Mouse (Mus musculus) intestine, postnatal 0 days (tissue): ENCODE measurements around the gene Muc4. TPM values are rescaled to one million over a fixed set of nuclear protein-coding genes. Genes with fewer than 3 reads are reported as not detected.
A peak's percentile ranks its signal among the peaks of the same experiment; 100 is the strongest.

Source experiments
- ATAC-seq: fragments of 200-750 bp; cut with Nextera tagmentation; 2 replicates; pipeline ENCODE4 v1.8.0; 2017; ENCODE audit warnings: mild to moderate bottlenecking, moderate TSS enrichment, moderate library complexity
- H3K27ac ChIP-seq: fragments of 300-500 bp; sonication (generic); 2 replicates; pipeline ENCODE4 v1.5.1; 2014; ENCODE audit warnings: mild to moderate bottlenecking, low read depth, low read length, moderate library complexity
- H3K27me3 ChIP-seq: fragments of 300-500 bp; sonication (generic); replicated peaks from 2 replicates; pipeline ENCODE4 v1.6.1; 2014; ENCODE audit warnings: low read length, mixed read lengths; ENCODE audit not compliant: control insufficient read depth, insufficient read depth
- H3K36me3 ChIP-seq: fragments of 300-500 bp; sonication (generic); 2 replicates; pipeline ENCODE4 v1.6.1; 2014; ENCODE audit warnings: mild to moderate bottlenecking, moderate library complexity; ENCODE audit not compliant: control insufficient read depth, insufficient read depth
- H3K4me1 ChIP-seq: fragments of 300-500 bp; sonication (generic); replicated peaks from 2 replicates; pipeline ENCODE4 v1.6.1; 2014; ENCODE audit warnings: antibody characterized with exemption, low read length, mixed read lengths; ENCODE audit not compliant: control insufficient read depth, insufficient read depth
- H3K4me2 ChIP-seq: fragments of 300-500 bp; sonication (generic); replicated peaks from 2 replicates; pipeline ENCODE4 v1.6.1; 2014; ENCODE audit warnings: low read depth, mild to moderate bottlenecking, moderate library complexity
- H3K4me3 ChIP-seq: fragments of 300-500 bp; sonication (generic); 2 replicates; pipeline ENCODE4 v1.5.1; 2014; ENCODE audit warnings: low read depth, low read length
- H3K9ac ChIP-seq: fragments of 300-500 bp; sonication (generic); 2 replicates; pipeline ENCODE4 v1.6.1; 2014; ENCODE audit warnings: mild to moderate bottlenecking, low read depth, low read length
- H3K9me3 ChIP-seq: fragments of 300-500 bp; sonication (generic); 2 replicates; pipeline ENCODE4 v1.6.1; 2016; ENCODE audit warnings: mixed run types; ENCODE audit not compliant: control insufficient read depth
- CTCF ChIP-seq: sonication (generic); IDR thresholded peaks from 2 replicates; pipeline ENCODE4 v1.5.1; 2016; ENCODE audit warnings: low read depth, mild to moderate bottlenecking, control low read depth, antibody characterized with exemption, moderate library complexity
- WGBS: fragments of 180-500 bp; shearing (Covaris S2); extraction: QIAGEN DNeasy Blood & Tissue Kit; methylation state at CpG from one replicate; pipeline ENCODE4 v1.1.7; 2014; 5-methylcytosine and 5-hydroxymethylcytosine counted together
- polyA plus RNA-seq: library from polyadenylated mRNA; unstranded; fragments of >200 nt; fragmentation: Nextera tagmentation; extraction: Ambion mirVana; gene quantifications from 2 replicates; pipeline ENCODE4 v1.2.1, GENCODE M21; 2015

The Muc4 gene
- polyA plus RNA-seq, 1 experiment from 2014 or later: 0.95 TPM

DNA sequence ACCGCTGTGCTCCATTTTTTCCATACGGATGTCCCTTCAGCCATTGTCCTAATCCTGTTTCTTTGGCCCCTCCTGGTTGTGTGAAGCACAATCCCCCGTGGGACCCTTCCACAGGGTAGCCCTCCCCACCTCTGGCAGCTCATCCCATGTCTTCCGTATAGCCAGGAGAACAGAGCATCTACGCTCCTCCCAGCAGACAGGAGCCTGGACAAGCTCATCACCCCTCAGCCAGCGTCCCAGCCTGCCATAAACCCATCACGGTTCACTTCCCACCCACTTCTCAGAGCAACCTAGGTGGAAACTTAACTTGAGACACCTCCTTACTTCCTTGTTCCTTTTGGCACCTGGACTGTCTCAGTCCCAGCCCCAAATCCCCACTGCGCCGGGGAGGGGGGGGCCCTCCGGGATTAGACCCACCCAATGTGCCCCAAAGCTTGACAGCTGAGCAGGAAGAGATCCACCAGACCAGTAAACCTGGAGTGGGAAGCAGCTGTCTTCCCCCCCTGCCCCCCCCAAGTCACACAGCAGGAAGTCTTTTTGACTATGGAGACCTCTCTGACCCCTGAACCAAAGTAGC, 27.1 kb upstream of the Muc4 start:
- no peaks in the 10 kb centered on the region for H3K27me3 ChIP-seq
- TF ChIP-seq CTCF: no peak
- 30% methylated on average over 10 of the region's 10 CpGs for WGBS
- peak overlapping the region; percentile 44 for H3K4me2 ChIP-seq
- no peaks in the 10 kb centered on the region for H3K9me3 ChIP-seq
- H3K4me1 ChIP-seq: peaks cover 12% of the 10 kb centered on the region; the same call in 1 of the 2 replicates
- H3K9ac ChIP-seq: no peak overlapping the region
- H3K4me3 ChIP-seq: 0 out of 2 replicates have a peak overlapping the region, but pooled peaks have one; percentile 5
- ATAC-seq: peak; percentile 37
- H3K36me3 ChIP-seq: no peaks in the 10 kb centered on the region
- H3K27ac ChIP-seq: peak overlapping the region; percentile 80

DNA sequence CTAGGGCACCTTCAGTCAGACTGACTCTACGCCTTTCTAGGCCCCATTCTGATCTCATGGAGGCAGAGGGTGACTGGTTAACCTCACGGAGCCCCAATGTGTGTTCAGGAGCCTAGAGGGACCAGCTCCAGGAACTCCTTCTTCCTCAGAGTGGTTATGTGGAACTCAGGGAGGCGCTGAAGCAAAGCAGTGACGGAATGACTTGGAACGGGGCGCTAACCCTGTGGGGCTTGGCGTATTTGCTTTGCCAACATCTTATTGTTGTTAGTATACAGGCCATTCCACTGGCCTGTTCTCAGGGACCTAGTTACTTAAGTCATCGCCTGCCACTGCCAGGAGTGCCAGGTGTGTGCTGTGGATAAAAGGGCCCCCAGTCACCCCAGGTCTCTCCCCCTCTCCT, 26.6 kb upstream of the Muc4 start:
- H3K9ac ChIP-seq: no peak overlapping the region
- peaks cover 11% of the 10 kb centered on the region; the same call in 1 of the 2 replicates for H3K4me1 ChIP-seq
- H3K4me3 ChIP-seq: no peak overlapping the region
- H3K36me3 ChIP-seq: no peaks in the 10 kb centered on the region
- H3K4me2 ChIP-seq: no peak overlapping the region
- peak overlapping the region; percentile 54; the same call in 1 of the 2 replicates for H3K27ac ChIP-seq
- H3K27me3 ChIP-seq: no peaks in the 10 kb centered on the region
- ATAC-seq: no peak
- 87% methylated on average over 8 of the region's 8 CpGs for WGBS
- TF ChIP-seq CTCF: no peak
- no peaks in the 10 kb centered on the region for H3K9me3 ChIP-seq

DNA sequence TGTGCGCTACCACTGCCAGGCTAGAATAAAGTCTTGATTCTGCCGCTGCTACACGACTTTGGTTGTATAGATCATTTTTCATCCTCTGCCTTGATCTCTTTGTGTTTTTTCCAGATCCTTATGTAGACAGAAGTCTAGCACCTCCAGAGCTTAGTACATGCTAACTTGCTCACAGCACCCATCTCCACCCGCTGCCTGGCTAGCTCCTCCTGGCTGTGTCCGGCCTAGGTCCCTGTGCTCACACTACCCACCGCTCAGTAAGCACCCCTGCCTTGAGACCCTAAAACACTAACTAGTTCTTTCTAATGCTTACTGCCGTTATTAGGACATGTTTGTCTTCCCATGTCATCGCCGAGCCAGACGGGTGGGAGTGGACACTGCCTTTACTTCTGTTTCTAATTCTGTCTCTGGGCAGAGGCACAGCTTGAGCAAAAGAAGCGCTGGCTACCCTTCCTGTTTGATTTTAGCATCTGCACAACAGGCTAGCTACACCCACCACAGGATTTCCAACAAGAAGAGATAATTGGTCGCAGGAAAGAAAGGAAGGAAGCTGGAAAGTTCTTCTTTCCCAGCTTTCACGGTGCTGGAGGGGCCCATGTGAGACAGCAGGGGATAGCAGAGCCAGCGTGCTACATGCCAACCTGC, 25.1 kb upstream of the Muc4 start:
- H3K27me3 ChIP-seq: no peaks in the 10 kb centered on the region
- H3K36me3 ChIP-seq: no peaks in the 10 kb centered on the region
- WGBS: 66% methylated on average over 14 of the region's 14 CpGs
- TF ChIP-seq CTCF: no peak
- H3K27ac ChIP-seq: no peak overlapping the region
- H3K4me1 ChIP-seq: peaks cover 11% of the 10 kb centered on the region; the same call in 1 of the 2 replicates
- H3K9me3 ChIP-seq: no peaks in the 10 kb centered on the region
- ATAC-seq: no peak
- no peak overlapping the region for H3K4me2 ChIP-seq
- no peak overlapping the region for H3K9ac ChIP-seq
- no peak overlapping the region for H3K4me3 ChIP-seq

DNA sequence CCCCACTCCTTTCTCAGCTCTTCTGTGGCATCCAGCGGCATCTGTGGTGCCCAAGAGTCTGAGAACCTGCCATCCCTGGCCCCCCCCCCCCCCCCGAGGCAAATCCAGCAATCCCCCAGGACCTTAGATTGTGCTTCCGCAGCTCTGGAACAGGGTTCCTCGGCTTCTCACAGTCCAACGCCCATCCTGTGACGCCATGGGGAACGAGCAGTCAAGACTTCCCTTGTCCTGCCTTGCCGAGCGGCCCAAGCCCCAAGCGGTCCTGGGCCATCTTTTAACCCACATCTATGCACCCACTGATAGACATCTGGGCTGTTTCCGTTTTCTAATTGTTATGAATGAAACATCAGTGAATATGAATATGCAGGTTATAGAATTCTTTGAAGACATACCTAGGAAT, 23.5 kb upstream of the Muc4 start:
- no peak overlapping the region for H3K9ac ChIP-seq
- ATAC-seq: no peak

DNA sequence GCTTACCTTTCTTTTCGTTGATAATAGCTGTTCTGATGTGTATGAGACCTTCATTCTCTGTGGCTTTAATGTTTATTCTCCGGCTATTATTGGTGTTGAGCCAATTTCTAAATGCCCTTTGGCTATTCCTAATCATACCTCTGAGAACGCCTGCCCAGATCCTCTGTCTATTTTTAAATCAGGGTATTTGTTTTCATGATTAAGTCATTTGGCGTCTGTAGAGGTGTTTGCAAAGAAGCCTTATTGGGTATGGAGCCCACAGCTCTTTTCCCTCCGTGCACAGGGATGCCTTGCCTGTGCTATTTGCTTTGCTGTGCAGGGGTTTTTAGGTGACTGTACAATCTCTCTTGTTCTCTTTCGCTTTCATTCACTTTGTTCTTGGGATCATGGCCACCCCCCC, 22.1 kb upstream of the Muc4 start:
- no peaks in the 10 kb centered on the region for H3K9me3 ChIP-seq
- H3K4me1 ChIP-seq: peaks cover 5% of the 10 kb centered on the region; the same call in 1 of the 2 replicates
- no peak overlapping the region for H3K9ac ChIP-seq
- TF ChIP-seq CTCF: no peak
- no peak overlapping the region for H3K4me3 ChIP-seq
- H3K4me2 ChIP-seq: no peak overlapping the region
- 51% methylated on average over 6 of the region's 6 CpGs for WGBS
- H3K27me3 ChIP-seq: no peaks in the 10 kb centered on the region
- H3K27ac ChIP-seq: no peak overlapping the region
- ATAC-seq: no peak
- H3K36me3 ChIP-seq: no peaks in the 10 kb centered on the region

More for the DNA sequence above, 23.5 kb upstream of the Muc4 start:
- 85% methylated on average over 11 of the region's 11 CpGs for WGBS
- no peak overlapping the region for H3K27ac ChIP-seq
- no peaks in the 10 kb centered on the region for H3K9me3 ChIP-seq
- H3K4me2 ChIP-seq: no peak overlapping the region
- peaks cover 9% of the 10 kb centered on the region; the same call in 1 of the 2 replicates for H3K4me1 ChIP-seq
- no peaks in the 10 kb centered on the region for H3K27me3 ChIP-seq
- TF ChIP-seq CTCF: no peak
- no peaks in the 10 kb centered on the region for H3K36me3 ChIP-seq
- H3K4me3 ChIP-seq: no peak overlapping the region

DNA sequence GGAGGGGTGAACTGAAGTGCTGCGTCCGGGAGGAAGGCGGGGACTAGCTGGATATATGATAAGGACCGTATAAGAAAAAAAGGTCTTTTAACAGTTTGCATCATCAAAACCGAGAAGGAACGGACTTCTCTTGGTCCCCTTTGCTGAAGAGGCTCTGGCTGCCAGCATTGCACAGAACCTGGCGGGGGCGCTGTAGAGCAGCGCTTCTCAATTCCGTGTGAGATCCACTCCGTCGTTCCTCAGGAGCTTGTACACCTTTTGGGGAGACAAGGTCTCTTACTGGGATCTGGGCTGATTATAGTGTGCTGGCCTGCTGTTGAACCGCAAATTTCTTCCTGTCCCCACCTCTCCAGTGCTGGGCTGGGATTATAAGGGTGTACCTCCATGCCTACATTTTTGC, 20.3 kb upstream of the Muc4 start:
- 0 out of 2 replicates have a peak, but pooled peaks have one; percentile 25 for ATAC-seq
- Histone ChIP-seq H3K4me3 (no peak overlapping the region), H3K9me3 (no peaks in the 10 kb centered on the region), H3K36me3 (no peaks in the 10 kb centered on the region), H3K4me1 (no peaks in the 10 kb centered on the region), H3K9ac (no peak overlapping the region), H3K27me3 (no peaks in the 10 kb centered on the region), H3K27ac (no peak overlapping the region), H3K4me2 (peak overlapping the region; percentile 32; the same call in 1 of the 2 replicates)
- TF ChIP-seq CTCF: peak; percentile 79
- 15% methylated on average over 13 of the region's 13 CpGs for WGBS
